Comparison of ENCODE assay signal across 16 mouse cellular contexts in genomic region chr6:94357568-94357967, GRCm38 (mm10).
A peak's percentile ranks its signal among the peaks of the same experiment; 100 is the strongest.
DNase-seq lines count a peak whose midpoint lies in the region; ATAC-seq and TF ChIP-seq lines count a peak whose summit lies in the region.
"Had no signal": no experiment of that assay in that cellular context is flagged by ENCODE, and none has a peak within 500 bp of the region (broad histone marks: within the 10 kb centered on the region; RNA-seq: fewer than 3 reads in every experiment).

No protein-coding gene starts in this region.

- no peak overlapping the region; the same call in 1 of the 2 replicates for H3K4me2 ChIP-seq in heart, embryonic 11.5 days
- H3K4me2 ChIP-seq in liver, postnatal 0 days (ENCODE audit: low read depth, low read length) = no peak overlapping the region
- H3K4me2 ChIP-seq: hindbrain, embryonic 14.5 days; midbrain, embryonic 11.5 days had no signal

- H3K27ac ChIP-seq in heart, embryonic 11.5 days (ENCODE audit: low read depth, low read length) = peak overlapping the region; percentile 35; the same call in 1 of the 2 replicates
- H3K27ac ChIP-seq in liver, postnatal 0 days (ENCODE audit: low read depth) = no peak overlapping the region
- H3K27ac ChIP-seq: hindbrain, embryonic 14.5 days had no signal

- no peak overlapping the region for H3K9ac ChIP-seq in heart, embryonic 11.5 days (ENCODE audit: low read depth, low read length)
- H3K9ac ChIP-seq in liver, postnatal 0 days (replicated peaks) = no peak overlapping the region
- H3K9ac ChIP-seq: forebrain, postnatal 0 days; hindbrain, embryonic 14.5 days had no signal

- H3K4me3 ChIP-seq in heart, embryonic 11.5 days (ENCODE audit: low read depth, low read length) = no peak overlapping the region
- no peak overlapping the region for H3K4me3 ChIP-seq in liver, postnatal 0 days (ENCODE audit: low read depth, low read length)
- H3K4me3 ChIP-seq: erythroblast, embryonic 14.5 days had no signal

- H3K9me3 ChIP-seq in heart, embryonic 11.5 days (replicated peaks; ENCODE audit: control insufficient read depth, low read length) = no peaks in the 10 kb centered on the region
- no peaks in the 10 kb centered on the region for H3K9me3 ChIP-seq in liver, postnatal 0 days (ENCODE audit: low read length)

- H3K4me1 ChIP-seq in heart, embryonic 11.5 days (ENCODE audit: control insufficient read depth, insufficient read depth, low read length) = peaks cover 15% of the 10 kb centered on the region; the same call in 1 of the 2 replicates
- no peaks in the 10 kb centered on the region for H3K4me1 ChIP-seq in liver, postnatal 0 days (ENCODE audit: insufficient read depth)

- no peak for TF ChIP-seq EP300 in liver, postnatal 0 days (IDR thresholded peaks at IDR 0.05; ENCODE audit: low read depth)

- no peaks in the 10 kb centered on the region for H3K36me3 ChIP-seq in heart, embryonic 11.5 days (ENCODE audit: control insufficient read depth, insufficient read depth, low read length)
- no peaks in the 10 kb centered on the region for H3K36me3 ChIP-seq in liver, postnatal 0 days (replicated peaks; ENCODE audit: insufficient read depth, low read length)

- no peak for DNase-seq in heart, adult 18-20 months
- DNase-seq in c-Kit-positive CD71-positive TER-119-negative erythroid progenitor cells, embryonic 14.5 days (ENCODE audit: low read depth) = peak; percentile 67
- DNase-seq in liver = peak; percentile 61
- peak; percentile 13 for DNase-seq in liver, postnatal 0 days
- DNase-seq in adrenal gland, postnatal 10 days = no peak
- no peak for DNase-seq in adrenal gland, postnatal 36 days
- DNase-seq: cerebellum, postnatal 14 days; forebrain, postnatal 0 days; kidney, adult 2 months; kidney, postnatal 36 days; thymus, adult 18-20 months had no signal

- TF ChIP-seq CTCF in liver, postnatal 0 days (IDR thresholded peaks at IDR 0.05; ENCODE audit: low read depth) = no peak

- WGBS in heart, embryonic 11.5 days (ENCODE audit: insufficient replicate concordance) = 48% methylated on average over 4 of the region's 4 CpGs
- WGBS in liver, postnatal 0 days (ENCODE audit: insufficient replicate concordance) = 41% methylated on average over 4 of the region's 4 CpGs

- H3K27me3 ChIP-seq in heart, embryonic 11.5 days (ENCODE audit: control insufficient read depth, insufficient read depth, low read length) = no peaks in the 10 kb centered on the region
- H3K27me3 ChIP-seq in liver, postnatal 0 days (ENCODE audit: insufficient read depth, low read length) = no peaks in the 10 kb centered on the region

- peak; percentile 87 for ATAC-seq in heart, embryonic 11.5 days (replicated peaks; ENCODE audit: insufficient number of reproducible peaks, low FRiP score, low TSS enrichment)
- peak; percentile 44; the same call in 1 of the 2 replicates for ATAC-seq in liver, postnatal 0 days
- ATAC-seq in erythroid progenitor cell, adult 5-6 weeks (replicated peaks; ENCODE audit: low FRiP score, poor library complexity, severe bottlenecking) = no peak
- ATAC-seq: forebrain, postnatal 0 days had no signal

Comparison
In these comparisons a context has a peak if more than half of its experiments do, and no peak if none do; other contexts are left out.
1. DNase-seq: peak in c-Kit-positive CD71-positive TER-119-negative erythroid progenitor cells, embryonic 14.5 days (single experiment), liver (single experiment) and liver, postnatal 0 days (single experiment); none in heart, adult 18-20 months (0 of 2), adrenal gland, postnatal 10 days (single experiment) and adrenal gland, postnatal 36 days (0 of 2).